Mouse (Mus musculus) bone marrow macrophage, adult 2 months (primary cell): ENCODE results near the gene Them5.

Experiments
- CTCF ChIP-seq: IDR thresholded peaks from 2 replicates; pipeline ENCODE4 v1.5.1; 2012; ENCODE audit warnings: low read depth, mild to moderate bottlenecking, low read length, moderate library complexity
- POLR2A ChIP-seq: IDR thresholded peaks from 2 replicates; pipeline ENCODE4 v1.6.1; 2012; ENCODE audit warnings: mild to moderate bottlenecking, low read depth, low read length, borderline replicate concordance

DNA sequence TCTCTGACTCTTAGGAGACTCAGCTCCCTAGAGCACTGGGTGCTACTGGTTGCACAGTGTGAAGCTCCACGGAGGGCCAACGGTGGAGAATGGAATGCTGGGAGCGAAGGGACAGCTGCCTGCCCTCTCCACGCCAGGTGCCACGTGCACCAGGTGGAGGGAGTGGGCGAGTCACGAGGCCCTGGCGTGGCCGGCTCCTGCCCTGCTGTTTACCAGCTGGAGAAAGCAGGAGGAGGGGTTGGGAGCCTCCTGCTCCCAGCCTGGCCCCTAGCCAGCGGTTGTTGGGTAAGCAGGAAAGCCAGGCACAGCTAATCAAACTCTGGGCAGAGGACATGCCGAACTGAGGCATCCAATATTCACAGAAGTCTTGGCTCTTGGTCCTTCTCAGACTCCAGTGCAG lies 29.7 kb downstream of the Them5 start:
- TF ChIP-seq POLR2A (no peak), CTCF (no peak)
